Mouse (Mus musculus) testis, postnatal 14 days (tissue): ENCODE measurements around the gene Ago1.
A peak's percentile ranks its signal among the peaks of the same experiment; 100 is the strongest.

ENCODE experiments used
- DNase-seq: peaks from one replicate; pipeline ENCODE4 v3.0.0; 2021; ENCODE audit warnings: low spot score

Gene Ago1

DNA sequence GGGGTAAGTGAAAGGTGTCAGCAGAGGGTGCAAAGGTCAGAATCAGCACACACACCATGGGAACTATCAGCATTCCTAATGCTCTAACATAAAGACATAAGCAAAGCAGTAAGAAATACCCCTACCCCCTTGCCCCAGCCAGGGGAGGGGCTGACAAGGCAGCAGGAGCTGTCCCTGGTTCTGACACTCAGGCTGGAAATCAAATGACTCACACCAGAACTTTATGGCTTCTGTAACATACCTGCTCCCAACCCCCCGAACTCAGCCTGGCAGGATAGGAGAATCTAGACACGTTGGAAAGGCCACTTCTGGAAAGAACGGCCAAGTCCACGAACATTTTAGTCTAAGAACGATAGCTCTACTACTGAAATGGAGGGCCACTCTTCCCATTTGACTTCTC lies 4.6 kb upstream of the Ago1 start:
- DNase-seq, result no peak

DNA sequence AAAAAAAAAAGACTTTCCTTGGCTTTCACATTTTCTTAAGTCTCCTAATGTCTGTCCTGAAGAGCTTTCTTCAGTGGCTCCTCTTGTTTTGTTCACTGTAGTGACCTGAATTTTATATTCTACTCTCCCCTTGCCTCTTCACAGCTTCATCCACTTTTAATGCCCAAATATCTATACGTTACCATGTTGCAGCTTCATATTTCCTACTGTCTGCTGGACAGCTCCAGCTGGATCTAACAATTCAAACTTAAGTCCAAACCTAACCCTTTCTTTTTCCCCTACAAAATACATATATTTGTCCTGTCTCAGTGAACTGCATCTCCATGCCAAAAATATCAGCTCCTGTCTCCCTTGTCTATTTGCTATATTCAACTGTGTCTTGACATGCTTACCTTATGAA lies 951 bp upstream of the Ago1 start:
- no peak for DNase-seq

DNA sequence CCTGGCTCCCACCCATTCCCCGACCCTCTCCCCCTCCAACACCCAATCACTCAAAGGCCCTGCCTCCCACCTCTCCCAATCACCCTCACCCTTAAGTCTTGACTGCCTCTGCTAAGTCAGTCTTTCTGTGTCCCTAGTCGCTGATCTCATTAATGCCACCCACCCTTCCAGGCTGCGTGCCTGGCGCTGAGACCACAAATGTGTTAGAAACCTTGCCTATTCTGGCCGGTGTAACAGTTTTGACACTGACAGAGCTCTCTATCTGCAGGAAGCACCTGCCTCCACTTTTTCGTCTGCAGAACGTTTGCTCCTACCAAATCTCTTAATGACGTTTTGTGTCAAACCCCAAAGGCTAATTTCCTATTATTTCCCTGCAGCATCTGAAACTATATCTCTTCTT lies 542 bp upstream of the Ago1 start:
- no peak for DNase-seq

DNA sequence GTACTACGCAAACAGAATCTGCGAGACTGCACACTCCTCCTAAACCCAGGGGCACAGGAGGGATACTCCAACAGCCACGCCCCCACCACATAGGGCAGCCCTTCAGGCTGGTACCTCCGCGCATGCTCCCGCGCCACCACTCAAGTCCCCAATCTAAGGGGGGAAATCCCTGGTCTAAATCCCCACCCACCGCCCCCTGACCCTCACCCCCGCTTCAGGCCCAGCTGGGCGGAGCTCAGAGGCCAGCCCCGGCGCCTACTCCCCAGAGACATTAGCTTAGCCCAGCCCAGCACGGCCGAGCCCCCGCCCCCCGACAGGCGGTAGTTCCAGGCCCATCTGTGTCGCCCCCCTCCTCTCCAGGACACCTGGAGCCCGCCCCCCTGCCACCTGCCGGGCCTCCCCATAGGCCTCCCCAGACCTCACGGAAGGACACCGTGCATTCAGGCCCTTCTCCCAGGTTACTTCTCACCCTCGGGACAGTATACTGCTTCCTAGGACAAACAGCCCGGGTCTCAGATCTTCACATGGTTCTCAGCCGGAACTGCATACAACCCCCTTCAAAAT lies 580 bp downstream of the Ago1 start:
- peak; percentile 77 for DNase-seq

DNA sequence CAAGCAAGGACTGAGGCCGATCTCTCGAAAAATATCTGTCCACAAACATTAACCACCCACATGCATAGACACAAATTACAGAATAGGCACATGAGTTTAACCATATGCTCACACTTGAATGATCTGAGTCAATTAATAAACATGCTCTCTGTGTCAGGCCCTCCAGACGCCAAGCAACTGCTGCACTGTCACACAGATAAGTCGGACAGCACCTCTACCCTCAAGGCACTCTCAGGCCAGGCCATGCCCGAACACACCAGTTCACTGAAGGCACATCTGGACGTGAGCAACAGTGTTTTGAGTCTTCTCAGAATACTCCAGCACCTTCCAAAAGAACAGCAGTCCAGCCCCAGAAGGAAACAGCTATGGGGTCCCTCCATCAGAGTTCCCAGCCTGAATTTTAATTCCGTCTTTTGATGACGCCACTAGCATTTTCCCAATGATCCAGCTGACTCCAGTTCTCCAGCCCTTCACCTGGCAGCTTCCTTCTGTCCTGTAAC lies 2.1 kb downstream of the Ago1 start:
- no peak for DNase-seq

DNA sequence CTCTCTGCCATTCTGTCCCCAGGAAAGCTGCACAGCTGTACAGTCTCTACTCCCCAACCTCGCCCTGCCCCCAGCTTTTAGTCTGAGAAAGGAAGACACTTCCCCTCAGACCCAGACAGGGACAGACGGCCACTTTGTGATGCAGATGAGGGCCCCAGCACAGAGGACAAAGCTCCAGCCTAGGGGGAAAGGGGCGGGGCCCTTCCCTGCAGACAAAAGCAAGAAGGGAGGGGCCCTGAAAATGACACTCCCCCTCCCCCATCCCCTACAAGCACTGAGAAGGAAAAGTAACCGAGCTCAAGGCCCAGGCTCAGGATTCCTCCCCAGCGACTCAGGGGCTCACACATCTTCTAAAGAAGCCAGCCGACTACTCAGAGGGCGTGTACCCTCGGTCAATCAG lies 2.5 kb downstream of the Ago1 start:
- no peak for DNase-seq

DNA sequence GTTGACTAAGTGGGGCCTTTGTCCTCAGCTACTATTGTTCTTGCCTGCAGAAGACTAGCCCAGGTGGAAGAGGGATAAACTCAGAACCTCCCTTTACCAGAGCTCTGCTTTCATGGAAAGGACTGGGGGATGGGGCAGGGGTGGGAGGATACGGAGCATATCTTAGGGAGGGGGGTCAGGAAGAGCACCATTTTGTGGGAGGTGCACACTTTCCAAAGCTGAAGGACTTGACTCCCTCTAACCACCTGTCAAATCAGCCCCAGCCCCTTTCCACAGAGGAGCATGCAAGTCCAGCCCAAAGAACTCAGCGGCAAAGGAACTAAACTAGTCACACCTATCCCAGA lies 3.5 kb downstream of the Ago1 start:
- no peak for DNase-seq

DNA sequence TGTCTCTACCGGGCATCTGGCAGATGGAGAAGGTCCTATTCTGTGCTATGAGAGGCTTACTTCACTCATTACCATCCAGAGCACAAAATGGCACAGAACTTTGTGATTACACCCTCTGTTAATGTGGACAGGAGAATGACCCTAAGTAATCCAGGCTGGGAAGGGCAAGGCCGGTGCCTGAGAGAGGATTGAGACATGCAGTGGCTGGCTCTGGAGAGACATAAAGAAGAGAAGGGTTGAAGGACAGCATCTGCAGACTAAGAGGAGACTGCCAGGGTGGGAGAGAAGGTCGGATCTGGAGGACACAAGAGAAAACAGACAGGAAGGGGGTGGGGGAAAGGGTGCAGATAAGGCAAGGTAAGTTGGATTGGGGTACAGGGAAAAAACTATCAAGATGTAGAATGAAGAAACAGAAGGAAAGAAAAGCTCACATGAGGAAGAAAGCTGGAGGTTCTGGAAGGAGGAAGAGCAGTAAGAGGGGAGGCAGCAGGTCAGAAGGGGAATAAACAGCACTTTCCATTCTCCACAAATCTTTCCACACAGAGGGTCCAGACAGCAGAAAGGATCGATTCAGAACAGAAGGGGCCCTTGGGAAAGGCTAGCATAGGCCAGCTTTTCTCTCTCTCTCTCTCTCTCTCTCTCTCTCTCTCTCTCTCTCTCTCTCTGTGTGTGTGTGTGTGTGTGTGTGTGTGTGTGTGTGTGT lies 4.0 kb downstream of the Ago1 start:
- no peak for DNase-seq

DNA sequence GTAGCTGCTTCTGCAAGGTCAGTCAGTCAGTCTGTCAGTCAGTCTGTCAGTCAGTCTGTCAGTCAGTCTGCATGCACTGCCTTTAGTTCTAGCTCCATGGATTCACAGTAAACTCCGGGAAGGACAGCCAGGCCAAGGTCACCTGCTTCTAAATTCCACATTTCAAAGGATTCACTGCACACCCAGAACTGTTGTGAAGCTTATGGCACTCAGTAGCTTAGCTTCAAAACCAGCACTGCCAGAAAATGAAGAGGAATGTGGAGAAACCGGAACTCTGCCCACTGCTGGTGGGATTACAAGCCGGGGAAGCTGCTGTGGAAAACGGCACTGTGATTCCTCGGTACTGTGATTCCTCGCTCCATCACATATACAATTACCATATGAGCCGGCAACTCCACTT lies 12.9 kb downstream of the Ago1 start:
- DNase-seq, result no peak

DNA sequence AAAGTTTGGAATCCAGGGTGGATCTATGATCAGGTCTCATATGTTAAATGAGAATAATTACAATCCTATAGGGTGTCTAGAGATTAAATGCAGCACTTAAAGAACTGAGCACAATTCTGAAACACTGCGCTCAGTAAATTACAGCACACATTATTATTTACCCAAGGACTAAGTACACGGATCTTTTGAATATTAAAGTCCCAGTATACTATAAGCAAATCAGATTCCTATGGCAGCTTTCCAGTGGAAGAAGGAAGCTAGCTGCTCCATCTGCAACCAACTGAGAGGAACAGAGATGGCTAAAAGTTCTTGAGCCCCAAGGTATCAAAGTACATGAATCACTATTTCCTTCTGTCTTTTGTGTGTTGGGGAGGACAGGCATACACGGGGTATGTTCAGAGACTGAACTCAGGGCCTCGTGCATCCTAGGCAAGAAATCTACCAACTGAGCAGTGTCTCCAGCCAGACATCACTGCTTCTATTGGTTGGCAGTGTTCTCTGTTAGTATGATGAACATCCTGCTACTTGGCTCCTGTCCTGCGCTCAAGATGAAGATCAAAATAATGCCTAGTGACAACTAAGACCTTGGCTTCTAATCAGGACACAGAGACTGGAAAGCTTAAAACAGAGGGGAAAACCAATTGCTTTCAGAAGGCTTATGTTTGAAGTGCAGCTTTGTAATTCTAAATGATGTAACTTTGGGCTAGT lies 13.7 kb downstream of the Ago1 start:
- no peak for DNase-seq

DNA sequence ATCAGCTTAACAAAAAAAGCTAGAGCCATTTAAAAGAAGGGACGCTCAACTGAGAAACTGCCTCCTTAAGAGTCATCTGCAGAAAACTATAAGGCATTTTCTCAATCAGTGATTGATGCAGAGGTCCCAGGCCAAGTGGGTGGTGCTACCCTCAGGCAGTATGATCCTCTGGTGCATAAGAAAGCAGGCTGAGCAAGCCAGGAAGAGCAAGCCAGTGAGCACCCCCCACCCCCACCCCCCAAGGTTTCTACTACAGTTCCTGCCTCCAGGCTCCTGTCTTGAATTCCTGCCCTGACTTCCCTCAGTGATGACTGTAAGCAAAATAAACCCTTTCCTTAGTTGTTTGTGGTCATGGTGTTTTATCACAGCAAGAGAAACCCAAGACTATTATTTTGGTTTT lies 18.1 kb downstream of the Ago1 start:
- no peak for DNase-seq

DNA sequence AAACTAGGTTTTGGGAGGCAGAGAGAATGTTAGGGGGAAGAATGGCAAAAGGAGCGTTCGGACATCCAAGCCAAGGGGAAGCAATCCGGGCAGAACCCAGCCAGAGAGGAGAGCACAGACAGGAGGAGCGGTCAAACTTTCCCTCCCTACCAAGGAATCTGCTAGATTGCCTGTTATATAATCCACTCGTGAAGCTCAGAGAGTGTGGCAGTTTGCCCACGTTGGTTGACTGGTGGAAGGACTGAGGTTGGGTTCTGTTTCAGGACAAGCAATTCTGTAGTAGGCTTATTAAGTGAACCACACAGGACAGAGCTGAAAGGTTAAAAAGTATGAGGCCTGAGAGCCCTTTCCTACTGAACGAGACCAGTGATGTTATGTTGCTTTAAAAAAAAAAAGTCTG lies 21.3 kb downstream of the Ago1 start:
- DNase-seq, result no peak

DNA sequence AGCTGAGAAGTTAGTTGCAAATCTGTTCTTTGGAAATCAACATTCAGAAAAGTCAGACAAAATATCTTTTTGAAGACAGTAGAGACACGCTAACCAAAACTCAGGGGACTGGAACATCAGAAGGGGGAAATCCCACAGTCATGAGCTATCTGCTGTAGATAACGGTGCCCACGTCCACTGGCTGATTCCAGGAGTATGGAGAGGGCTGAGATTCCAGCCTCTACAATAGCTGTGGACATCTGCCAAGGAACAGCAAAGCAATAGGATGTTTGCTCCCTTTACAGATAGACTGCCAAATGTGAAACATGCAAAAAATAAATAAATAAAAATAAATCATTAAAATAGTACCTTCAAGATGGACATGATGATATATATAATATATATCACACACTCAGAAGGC lies 23.9 kb downstream of the Ago1 start:
- DNase-seq, result no peak

DNA sequence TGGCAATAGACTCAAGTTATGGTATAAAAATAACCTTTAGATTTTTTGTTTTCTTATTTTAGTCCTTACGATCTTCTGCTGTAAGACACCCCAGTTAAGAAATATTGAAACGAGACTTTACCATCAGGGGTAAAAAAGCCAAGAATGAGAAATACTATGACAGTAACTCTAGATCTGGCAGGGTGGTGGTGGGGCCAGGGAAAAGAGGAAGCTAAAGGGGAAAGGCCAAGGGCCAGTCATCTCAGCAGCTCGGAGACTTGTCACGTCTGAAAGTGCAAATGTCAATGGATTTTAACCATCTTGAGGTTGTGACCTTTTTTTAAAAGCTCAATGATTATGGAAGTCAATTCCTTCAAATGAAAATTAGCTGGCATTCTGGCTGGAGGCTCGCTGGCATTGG lies 30.1 kb downstream of the Ago1 start:
- DNase-seq, result no peak

DNA sequence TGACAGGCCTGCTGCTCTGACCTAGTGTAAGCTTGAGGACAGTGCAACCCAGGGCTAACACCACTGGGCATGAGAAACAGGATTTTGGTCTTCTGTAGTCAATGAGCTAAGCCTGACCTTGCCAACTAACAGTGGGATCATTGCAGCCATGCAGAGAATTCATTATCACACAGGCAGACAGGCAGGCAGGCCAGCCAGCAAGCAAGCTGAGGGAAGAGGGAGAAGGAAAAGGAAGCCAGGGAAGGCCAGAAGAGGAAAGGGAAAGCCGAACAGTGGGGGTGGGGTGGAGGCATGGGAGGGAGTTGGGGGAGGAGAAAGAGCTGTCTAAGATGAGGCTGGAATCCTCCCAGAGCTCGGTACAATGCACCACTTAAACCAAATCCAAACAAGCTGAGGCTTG lies 32.1 kb downstream of the Ago1 start:
- no peak for DNase-seq

DNA sequence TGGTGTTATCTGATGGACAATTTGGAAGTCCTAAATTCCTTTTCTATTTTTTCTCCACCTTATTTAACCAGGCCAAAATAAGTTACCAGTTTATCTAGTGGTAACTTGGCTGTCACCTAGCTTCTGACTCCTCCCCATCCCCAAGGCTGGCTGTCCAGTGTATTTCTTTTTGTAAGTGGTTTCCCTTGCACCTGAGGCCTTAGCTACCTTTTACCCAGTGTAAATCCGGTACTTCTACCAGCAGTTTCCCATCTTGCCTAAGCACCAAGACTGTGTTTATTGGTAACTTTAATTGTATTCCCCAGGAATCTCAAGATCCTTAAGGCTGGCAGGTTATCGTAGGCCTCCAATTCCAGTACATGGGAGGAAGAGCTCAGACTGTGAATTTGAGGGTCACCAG lies 34.3 kb downstream of the Ago1 start:
- DNase-seq, result no peak

DNA sequence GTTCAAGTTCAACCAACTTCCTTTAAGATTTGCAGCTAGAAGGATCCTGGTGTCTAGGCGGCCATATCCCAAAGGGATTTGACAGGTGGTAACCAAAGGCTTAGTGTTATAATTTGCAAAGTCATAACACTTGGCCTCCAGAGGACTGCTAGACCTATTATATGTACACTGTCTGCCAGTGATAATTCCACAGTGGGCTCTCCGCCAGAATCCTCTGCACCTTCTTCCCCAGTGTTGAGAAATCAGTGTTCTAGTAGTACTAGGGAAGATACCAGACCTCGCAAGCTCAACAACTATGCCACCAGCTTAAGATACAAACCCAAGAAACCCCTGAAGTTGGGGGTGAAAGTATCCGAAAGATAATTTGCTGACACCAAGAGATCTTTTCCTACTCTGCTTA lies 35.2 kb downstream of the Ago1 start:
- no peak for DNase-seq

DNA sequence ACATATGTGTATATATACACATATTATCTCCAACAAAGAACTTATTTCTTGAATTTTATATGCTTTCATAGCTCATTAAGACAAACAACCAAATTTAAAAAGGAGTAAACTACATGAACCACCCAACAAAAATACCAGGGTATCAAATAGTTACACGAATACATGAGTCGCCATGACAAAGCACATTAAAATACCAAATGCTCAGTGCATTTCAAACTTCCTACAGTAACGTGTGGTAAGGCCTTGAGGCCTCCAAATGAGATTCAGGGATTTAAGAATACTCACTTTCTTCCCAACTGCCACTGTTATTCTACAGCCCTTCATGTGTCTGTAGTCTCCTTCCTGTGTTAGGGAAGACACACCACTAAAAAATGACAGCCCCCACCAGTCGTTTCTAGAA lies 36.6 kb downstream of the Ago1 start:
- no peak for DNase-seq

DNA sequence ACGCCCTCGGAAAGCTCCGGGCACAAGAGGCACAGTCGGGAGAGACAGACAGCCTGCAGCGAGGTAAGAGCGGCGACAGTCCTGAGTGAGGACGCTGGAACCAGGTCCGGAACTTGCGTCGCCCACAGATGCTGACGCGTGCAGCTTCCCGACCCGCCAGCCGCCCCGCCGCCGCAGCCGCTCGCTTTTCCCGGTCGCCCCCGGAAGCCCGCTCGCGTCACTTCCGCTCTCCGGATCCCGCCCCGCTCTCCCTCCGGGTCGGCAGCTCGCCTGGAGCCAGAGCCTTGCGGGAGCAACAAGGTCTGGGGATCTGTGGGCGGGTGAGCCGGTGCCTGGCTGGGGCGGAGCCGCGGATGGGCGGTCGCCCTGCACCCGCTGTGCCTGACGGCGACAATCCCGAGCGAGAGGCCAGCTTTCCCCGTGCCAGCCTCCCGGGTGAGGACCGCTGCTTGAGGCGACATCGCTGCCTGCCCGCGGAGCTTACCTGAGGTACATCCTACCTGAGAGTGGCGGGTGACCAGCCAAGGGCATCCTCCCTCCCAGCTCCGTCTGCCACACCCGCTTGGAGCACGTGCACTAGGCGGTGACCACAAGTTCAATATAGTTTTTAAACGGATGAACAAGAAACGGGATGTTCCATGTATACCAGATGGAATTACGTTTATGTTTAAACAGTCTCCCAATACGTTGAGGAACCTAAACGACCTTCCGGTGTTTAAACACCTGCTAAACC lies 38.9 kb downstream of the Ago1 start, which contains the start of gene Ago3:
Gene Ago3, minus strand, starts transcription at position 210 of the 733 bp plus-strand sequence.
- DNase-seq, result peak; percentile 92

DNA sequence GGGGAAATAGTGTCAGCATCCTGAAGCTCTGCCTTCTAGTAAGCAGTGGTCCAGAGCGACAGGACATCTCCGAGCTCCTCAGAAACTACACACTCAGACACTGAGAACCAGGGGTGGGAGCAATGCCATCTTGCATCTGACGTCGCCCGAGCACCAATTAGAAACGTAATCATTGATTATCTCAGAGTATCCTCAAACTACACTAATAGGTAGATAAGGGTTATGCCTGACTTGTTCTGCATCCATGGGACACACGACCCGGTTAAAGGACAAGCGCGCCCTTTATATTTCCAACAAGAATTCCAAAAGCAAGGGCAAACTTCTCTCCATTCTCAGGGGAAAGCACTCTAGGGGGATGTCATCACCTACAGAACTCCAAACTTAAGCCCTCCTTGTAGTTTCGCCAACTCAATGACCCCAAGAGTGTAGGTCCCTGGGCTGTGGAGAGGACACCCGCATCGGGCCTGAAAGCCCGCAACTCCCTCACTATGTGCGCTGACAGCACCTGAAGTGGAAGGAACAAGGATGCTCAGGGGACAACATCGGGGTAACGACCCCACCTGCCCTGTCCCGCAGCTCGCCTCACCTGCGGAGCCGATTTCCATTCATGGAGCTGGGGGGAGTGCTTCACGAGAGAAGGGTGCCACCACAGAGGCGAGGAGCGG lies 39.6 kb downstream of the Ago1 start:
- no peak for DNase-seq

DNA sequence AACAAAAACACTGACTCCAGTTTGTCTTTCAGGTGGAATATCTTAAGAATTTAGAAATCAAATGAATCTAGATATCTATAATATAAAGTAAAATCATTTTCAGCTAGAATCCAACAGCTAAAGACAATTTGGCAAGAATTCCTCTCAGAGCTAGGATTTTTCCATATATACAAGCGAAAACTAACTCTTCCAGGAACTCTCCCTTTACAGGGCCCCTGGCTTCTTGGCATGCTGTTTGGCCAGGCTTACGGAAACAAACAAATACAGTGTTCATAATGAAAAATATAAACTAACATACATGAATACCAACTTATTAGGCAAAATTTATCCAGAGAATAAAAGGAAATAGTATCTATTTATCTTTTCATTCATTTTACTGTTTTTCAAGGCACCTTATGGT lies 44.5 kb downstream of the Ago1 start:
- DNase-seq, result no peak

DNA sequence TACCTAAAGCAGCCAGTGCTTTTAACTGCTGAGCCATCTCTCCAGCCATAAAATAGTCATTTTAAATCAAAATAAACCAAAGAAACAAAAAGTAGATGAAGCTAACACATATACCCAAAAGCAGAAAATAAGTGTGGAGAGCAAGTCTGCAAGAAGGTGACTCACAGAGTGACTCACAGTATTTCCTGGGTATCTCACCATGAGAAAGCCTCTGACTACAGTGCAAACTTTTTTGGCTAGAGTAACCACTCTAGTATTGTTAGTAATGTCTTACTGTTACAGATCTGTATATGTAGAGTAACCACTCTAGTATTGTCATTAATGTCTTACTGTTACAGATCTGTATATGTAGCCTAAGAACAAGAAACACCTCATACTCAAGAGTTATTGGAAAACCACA lies 52.7 kb downstream of the Ago1 start:
- DNase-seq, result no peak
